ENCODE assay signal across 16 mouse cellular contexts in the genomic region with DNA sequence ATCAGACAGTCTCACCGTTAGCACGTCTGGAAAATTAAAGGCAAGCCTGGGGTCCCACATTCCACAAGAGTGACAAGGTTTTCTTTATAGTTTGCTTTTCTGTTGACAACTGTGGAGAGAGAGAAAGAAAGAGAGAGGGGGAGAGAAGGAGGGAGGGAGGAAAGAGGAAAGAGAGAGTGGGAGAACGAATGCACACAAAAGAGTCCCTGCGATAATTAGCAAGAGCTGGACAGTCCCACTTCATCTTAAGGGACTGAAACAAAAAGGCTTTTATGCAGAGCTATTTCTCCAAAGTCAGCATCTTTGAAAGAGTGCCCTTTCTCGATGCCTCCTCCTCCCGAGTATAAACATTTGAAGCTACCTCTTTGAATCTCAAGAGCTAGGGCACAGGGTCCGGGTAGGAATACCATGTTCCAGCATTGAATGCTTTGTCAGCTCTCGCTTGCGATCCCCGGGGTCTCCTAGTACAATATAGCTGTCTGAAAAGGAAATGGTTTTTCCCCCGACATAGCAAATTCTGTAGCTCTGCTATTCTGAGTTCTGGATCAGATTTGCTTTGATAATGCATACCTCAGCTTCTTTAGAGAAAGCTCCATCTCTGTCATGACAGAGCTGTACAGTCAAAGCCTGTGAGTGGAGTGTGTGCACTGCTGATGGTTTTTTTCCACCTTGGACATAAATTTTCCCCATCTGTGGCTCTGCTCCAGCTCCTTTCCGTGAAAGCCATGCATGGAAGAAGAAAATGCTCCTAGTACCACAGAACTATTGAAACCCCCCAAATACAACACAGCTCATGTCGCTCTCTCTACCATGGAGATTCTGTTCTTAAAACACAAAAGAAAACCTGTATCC.
DNase-seq lines count a peak whose midpoint lies in the region; ATAC-seq lines count a peak whose summit lies in the region.
"Had no signal": no experiment of that assay in that cellular context is flagged by ENCODE, and none has a peak within 500 bp of the region (broad histone marks: within the 10 kb centered on the region; RNA-seq: fewer than 3 reads in every experiment).

No protein-coding gene starts in this region.

- peak; percentile 24; the same call in 1 of the 2 replicates for ATAC-seq in limb, embryonic 13.5 days (ENCODE audit: low FRiP score, low read depth)
- no peak; the same call in 1 of the 2 replicates for ATAC-seq in hindbrain, embryonic 15.5 days (ENCODE audit: low FRiP score, low read depth)
- no peak for ATAC-seq in stomach, embryonic 14.5 days (ENCODE audit: insufficient number of reproducible peaks, insufficient read depth, low FRiP score, low read depth)
- no peak for ATAC-seq in liver, embryonic 12.5 days

- no peak overlapping the region for H3K4me3 ChIP-seq in limb, embryonic 13.5 days
- no peak overlapping the region for H3K4me3 ChIP-seq in limb, embryonic 10.5 days
- H3K4me3 ChIP-seq in forebrain, embryonic 10.5 days, result no peak overlapping the region
- no peak overlapping the region for H3K4me3 ChIP-seq in hindbrain, embryonic 15.5 days
- H3K4me3 ChIP-seq in stomach, embryonic 14.5 days (ENCODE audit: low read depth, low read length), result no peak overlapping the region
- H3K4me3 ChIP-seq in liver, embryonic 12.5 days, result no peak overlapping the region
- H3K4me3 ChIP-seq: heart, embryonic 15.5 days; left cerebral cortex, adult 2 months; liver, embryonic 15.5 days had no signal

- peaks cover 5% of the 10 kb centered on the region; the same call in 1 of the 2 replicates for H3K9me3 ChIP-seq in limb, embryonic 13.5 days
- no peaks in the 10 kb centered on the region for H3K9me3 ChIP-seq in limb, embryonic 10.5 days (replicated peaks)
- H3K9me3 ChIP-seq in forebrain, embryonic 10.5 days, result peaks cover 4% of the 10 kb centered on the region; the same call in 1 of the 2 replicates
- H3K9me3 ChIP-seq in hindbrain, embryonic 15.5 days, result no peaks in the 10 kb centered on the region
- H3K9me3 ChIP-seq in stomach, embryonic 14.5 days (ENCODE audit: control insufficient read depth, low read depth, low read length), result no peaks in the 10 kb centered on the region
- H3K9me3 ChIP-seq in liver, embryonic 12.5 days (replicated peaks), result no peaks in the 10 kb centered on the region
- H3K9me3 ChIP-seq: heart, embryonic 15.5 days; liver, embryonic 15.5 days had no signal

- intact Hi-C loops in left cerebral cortex, postnatal 10 days (cut with DNase I), result no loop called here

- H3K9ac ChIP-seq in limb, embryonic 13.5 days, result no peak overlapping the region
- no peak overlapping the region for H3K9ac ChIP-seq in hindbrain, embryonic 15.5 days
- no peak overlapping the region for H3K9ac ChIP-seq in stomach, embryonic 14.5 days (replicated peaks; ENCODE audit: low read depth, low read length)
- H3K9ac ChIP-seq in liver, embryonic 12.5 days, result no peak overlapping the region
- H3K9ac ChIP-seq: heart, embryonic 15.5 days; liver, embryonic 15.5 days had no signal

- H3K27me3 ChIP-seq in limb, embryonic 13.5 days, result no peaks in the 10 kb centered on the region
- no peaks in the 10 kb centered on the region for H3K27me3 ChIP-seq in limb, embryonic 10.5 days (ENCODE audit: low read depth, poor library complexity, severe bottlenecking)
- no peaks in the 10 kb centered on the region for H3K27me3 ChIP-seq in forebrain, embryonic 10.5 days (ENCODE audit: poor library complexity, severe bottlenecking)
- no peaks in the 10 kb centered on the region for H3K27me3 ChIP-seq in hindbrain, embryonic 15.5 days
- no peaks in the 10 kb centered on the region for H3K27me3 ChIP-seq in stomach, embryonic 14.5 days (ENCODE audit: control insufficient read depth, insufficient read depth, low read length)
- no peaks in the 10 kb centered on the region for H3K27me3 ChIP-seq in liver, embryonic 12.5 days (replicated peaks)
- H3K27me3 ChIP-seq: heart, embryonic 15.5 days; liver, embryonic 15.5 days had no signal

- DNase-seq in limb, embryonic 10.5 days (ENCODE audit: low spot score), result no peak
- no peak for DNase-seq in forebrain, embryonic 10.5 days (ENCODE audit: extremely low spot score, low spot score)
- DNase-seq in lung, postnatal 25 days (ENCODE audit: low spot score), result no peak
- no peak for DNase-seq in left cerebral cortex, postnatal 10 days (ENCODE audit: extremely low spot score in 1 of 2, low spot score in 2 of 2)
- DNase-seq: adrenal gland, postnatal 10 days; cerebellum, adult 2 months; gastrocnemius, postnatal 36 days; kidney, adult 8-10 months; thymus, postnatal 36 days had no signal

- peak overlapping the region; percentile 39; the same call in 1 of the 2 replicates for H3K27ac ChIP-seq in limb, embryonic 13.5 days
- no peak overlapping the region for H3K27ac ChIP-seq in limb, embryonic 10.5 days
- peak overlapping the region; percentile 51 for H3K27ac ChIP-seq in forebrain, embryonic 10.5 days
- H3K27ac ChIP-seq in hindbrain, embryonic 15.5 days (replicated peaks), result 0 out of 2 replicates have a peak overlapping the region, but pooled peaks have one; percentile 27
- H3K27ac ChIP-seq in stomach, embryonic 14.5 days (ENCODE audit: low read length), result no peak overlapping the region
- no peak overlapping the region for H3K27ac ChIP-seq in liver, embryonic 12.5 days
- H3K27ac ChIP-seq: heart, embryonic 15.5 days; left cerebral cortex, adult 2 months; liver, embryonic 15.5 days had no signal

- 59% methylated on average over 13 of the region's 13 CpGs for WGBS in limb, embryonic 13.5 days
- whole genome bisulfite sequencing in limb, embryonic 10.5 days, result 86% methylated on average over 13 of the region's 13 CpGs
- WGBS in forebrain, embryonic 10.5 days, result 50% methylated on average over 13 of the region's 13 CpGs
- WGBS in hindbrain, embryonic 15.5 days, result 33% methylated on average over 13 of the region's 13 CpGs
- WGBS in stomach, embryonic 14.5 days, result 42% methylated on average over 13 of the region's 13 CpGs
- 65% methylated on average over 13 of the region's 13 CpGs for WGBS in liver, embryonic 12.5 days (ENCODE audit: insufficient replicate concordance)

- H3K4me1 ChIP-seq in limb, embryonic 13.5 days, result peaks cover 9% of the 10 kb centered on the region
- H3K4me1 ChIP-seq in limb, embryonic 10.5 days, result no peaks in the 10 kb centered on the region
- peaks cover 12% of the 10 kb centered on the region for H3K4me1 ChIP-seq in forebrain, embryonic 10.5 days
- H3K4me1 ChIP-seq in hindbrain, embryonic 15.5 days (replicated peaks), result peaks cover 6% of the 10 kb centered on the region; the same call in 1 of the 2 replicates
- H3K4me1 ChIP-seq in stomach, embryonic 14.5 days (ENCODE audit: control insufficient read depth, insufficient read depth, low read length), result no peaks in the 10 kb centered on the region
- H3K4me1 ChIP-seq in liver, embryonic 12.5 days, result no peaks in the 10 kb centered on the region
- H3K4me1 ChIP-seq: heart, embryonic 15.5 days; liver, embryonic 15.5 days had no signal

- peak overlapping the region; percentile 23; the same call in 1 of the 2 replicates for H3K4me2 ChIP-seq in limb, embryonic 13.5 days (replicated peaks)
- H3K4me2 ChIP-seq in hindbrain, embryonic 15.5 days, result peak overlapping the region; percentile 31
- 0 out of 2 replicates have a peak overlapping the region, but pooled peaks have one; percentile 13 for H3K4me2 ChIP-seq in stomach, embryonic 14.5 days (replicated peaks; ENCODE audit: low read depth, low read length)
- H3K4me2 ChIP-seq in liver, embryonic 12.5 days, result no peak overlapping the region
- H3K4me2 ChIP-seq: heart, embryonic 15.5 days; liver, embryonic 15.5 days had no signal

- H3K36me3 ChIP-seq in limb, embryonic 13.5 days, result no peaks in the 10 kb centered on the region
- H3K36me3 ChIP-seq in limb, embryonic 10.5 days, result no peaks in the 10 kb centered on the region
- H3K36me3 ChIP-seq in forebrain, embryonic 10.5 days (replicated peaks), result no peaks in the 10 kb centered on the region
- no peaks in the 10 kb centered on the region for H3K36me3 ChIP-seq in hindbrain, embryonic 15.5 days
- no peaks in the 10 kb centered on the region for H3K36me3 ChIP-seq in stomach, embryonic 14.5 days (ENCODE audit: control insufficient read depth, insufficient read depth, low read length)
- no peaks in the 10 kb centered on the region for H3K36me3 ChIP-seq in liver, embryonic 12.5 days
- H3K36me3 ChIP-seq: heart, embryonic 15.5 days; liver, embryonic 15.5 days had no signal

Comparison
In these comparisons a context has a peak if more than half of its experiments do, and no peak if none do; other contexts are left out.
1. H3K27ac ChIP-seq: peak in limb, embryonic 13.5 days (single experiment), forebrain, embryonic 10.5 days (single experiment) and hindbrain, embryonic 15.5 days (single experiment); none in limb, embryonic 10.5 days (single experiment), stomach, embryonic 14.5 days (single experiment) and liver, embryonic 12.5 days (single experiment).